Mouse (Mus musculus): ENCODE measurements around the gene Fermt3. TPM values are rescaled to one million over a fixed set of nuclear protein-coding genes. Genes with fewer than 3 reads are reported as not detected.
A peak's percentile ranks its signal among the peaks of the same experiment; 100 is the strongest.

Fermt3 gene
- total and polyA plus RNA-seq, 2 experiments from 2014 or later, result 4.0 to 7.5 TPM

- Histone ChIP-seq H3K9ac (replicated peaks; ENCODE audit: low read length) (peak overlapping the region; percentile 59), H3K27ac (peak overlapping the region; percentile 91), H3K4me3 (ENCODE audit: low read length) (peak overlapping the region; percentile 61), H3K36me3 (ENCODE audit: insufficient read depth, low read length) (0 out of 2 replicates have a peak, but pooled peaks cover 4% of the 10 kb centered on the region), H3K4me1 (ENCODE audit: insufficient read depth, low read length) (peaks cover 14% of the 10 kb centered on the region), H3K9me3 (ENCODE audit: low read length) (no peaks in the 10 kb centered on the region), H3K4me2 (ENCODE audit: low read depth, low read length) (peak overlapping the region; percentile 99), H3K27me3 (ENCODE audit: insufficient read depth, low read length) (no peaks in the 10 kb centered on the region)
- TF ChIP-seq CTCF (IDR thresholded peaks at IDR 0.05; ENCODE audit: low read depth), result no peak
- peak; percentile 95 for DNase-seq (ENCODE audit: low spot score)
- WGBS, result 0% methylated on average over 35 of the region's 35 CpGs
- peak; percentile 88 for ATAC-seq
These were observed 67.8 kb downstream of the Fermt3 start for GRCm38 (mm10) chr19:6951381-6951968.

- TF ChIP-seq CTCF (IDR thresholded peaks at IDR 0.05; ENCODE audit: low read depth), result no peak
- Histone ChIP-seq H3K27ac (peak overlapping the region; percentile 91), H3K9ac (replicated peaks; ENCODE audit: low read length) (peak overlapping the region; percentile 59), H3K9me3 (ENCODE audit: low read length) (no peaks in the 10 kb centered on the region), H3K4me1 (ENCODE audit: insufficient read depth, low read length) (peaks cover 14% of the 10 kb centered on the region), H3K4me2 (ENCODE audit: low read depth, low read length) (peak overlapping the region; percentile 99), H3K4me3 (ENCODE audit: low read length) (peak overlapping the region; percentile 61), H3K27me3 (ENCODE audit: insufficient read depth, low read length) (no peaks in the 10 kb centered on the region), H3K36me3 (ENCODE audit: insufficient read depth, low read length) (0 out of 2 replicates have a peak, but pooled peaks cover 1% of the 10 kb centered on the region)
- ATAC-seq, result peak; percentile 25
- peak; percentile 75 for DNase-seq (ENCODE audit: low spot score)
- under 1% methylated on average over 28 of the region's 28 CpGs for WGBS
These were observed 68.6 kb downstream of the Fermt3 start for GRCm38 (mm10) chr19:6950613-6951153.

- DNase-seq (ENCODE audit: low spot score), result no peak
- peak overlapping the region; percentile 59; the same call in 1 of the 2 replicates for H3K9ac ChIP-seq (replicated peaks; ENCODE audit: low read length)
- ATAC-seq, result no peak
- 35% methylated on average over 5 of the region's 5 CpGs for WGBS
- no peaks in the 10 kb centered on the region for H3K36me3 ChIP-seq (ENCODE audit: insufficient read depth, low read length)
- H3K4me3 ChIP-seq (ENCODE audit: low read length), result peak overlapping the region; percentile 61; the same call in 1 of the 2 replicates
- H3K4me1 ChIP-seq (ENCODE audit: insufficient read depth, low read length), result peaks cover 14% of the 10 kb centered on the region
- TF ChIP-seq CTCF (IDR thresholded peaks at IDR 0.05; ENCODE audit: low read depth), result no peak
- H3K9me3 ChIP-seq (ENCODE audit: low read length), result no peaks in the 10 kb centered on the region
- H3K27ac ChIP-seq, result peak overlapping the region; percentile 91; the same call in 1 of the 2 replicates
- no peaks in the 10 kb centered on the region for H3K27me3 ChIP-seq (ENCODE audit: insufficient read depth, low read length)
- H3K4me2 ChIP-seq (ENCODE audit: low read depth, low read length), result peak overlapping the region; percentile 99
These were observed 69.3 kb downstream of the Fermt3 start for GRCm38 (mm10) chr19:6949951-6950350.

- no peak for TF ChIP-seq CTCF (IDR thresholded peaks at IDR 0.05; ENCODE audit: low read depth)
- ATAC-seq (no peak), DNase-seq (ENCODE audit: low spot score) (no peak)
- no peaks in the 10 kb centered on the region for H3K9me3 ChIP-seq (ENCODE audit: low read length)
- WGBS, result 88% methylated on average over 5 of the region's 5 CpGs
- no peaks in the 10 kb centered on the region for H3K36me3 ChIP-seq (ENCODE audit: insufficient read depth, low read length)
- H3K4me3 ChIP-seq (ENCODE audit: low read length), result no peak overlapping the region
- H3K27ac ChIP-seq, result no peak overlapping the region
- no peak overlapping the region; the same call in 1 of the 2 replicates for H3K9ac ChIP-seq (replicated peaks; ENCODE audit: low read length)
- H3K4me1 ChIP-seq (ENCODE audit: insufficient read depth, low read length), result peaks cover 14% of the 10 kb centered on the region
- no peak overlapping the region; the same call in 1 of the 2 replicates for H3K4me2 ChIP-seq (ENCODE audit: low read depth, low read length)
- no peaks in the 10 kb centered on the region for H3K27me3 ChIP-seq (ENCODE audit: insufficient read depth, low read length)
These were observed 69.7 kb downstream of the Fermt3 start for GRCm38 (mm10) chr19:6949532-6949931.

Other genes with a start within 250 kb of the Fermt3 start
- gene Rps6ka4, start 178.8 kb downstream of the Fermt3 start, total RNA-seq (2014; rRNA removed), result 26.0 and 27.7 TPM in 2 replicates
- gene Rps6ka4, start 178.8 kb downstream of the Fermt3 start, polyA plus RNA-seq (2015; fragmentation: Nextera tagmentation; extraction: Ambion mirVana), result 19.5 and 22.1 TPM in 2 replicates
- gene Ccdc88b, start 161.3 kb downstream of the Fermt3 start, total RNA-seq (2014; rRNA removed), result 1.8 and 2.2 TPM in 2 replicates
- gene Ccdc88b, start 161.3 kb downstream of the Fermt3 start, polyA plus RNA-seq (2015; fragmentation: Nextera tagmentation; extraction: Ambion mirVana), result 1.2 and 1.5 TPM in 2 replicates
- 61.7 and 68.6 TPM in 2 replicates for gene Trmt112, start 109.8 kb downstream of the Fermt3 start, total RNA-seq (2014; rRNA removed)
- gene Trmt112, start 109.8 kb downstream of the Fermt3 start, polyA plus RNA-seq (2015; fragmentation: Nextera tagmentation; extraction: Ambion mirVana), result 109 and 111 TPM in 2 replicates
- 184 and 228 TPM in 2 replicates for gene Prdx5, start 109.4 kb downstream of the Fermt3 start, total RNA-seq (2014; rRNA removed)
- 587 and 589 TPM in 2 replicates for gene Prdx5, start 109.4 kb downstream of the Fermt3 start, polyA plus RNA-seq (2015; fragmentation: Nextera tagmentation; extraction: Ambion mirVana)
- gene Esrra, start 97.7 kb downstream of the Fermt3 start, total RNA-seq (2014; rRNA removed), result 47.0 and 61.6 TPM in 2 replicates
- 11.8 and 12.3 TPM in 2 replicates for gene Esrra, start 97.7 kb downstream of the Fermt3 start, polyA plus RNA-seq (2015; fragmentation: Nextera tagmentation; extraction: Ambion mirVana)
- gene Catsperz, start 94.1 kb downstream of the Fermt3 start, total RNA-seq (2014; rRNA removed), result 2.0 TPM in 1 of 2 replicates, not detected in the other
- 2.9 and 3.7 TPM in 2 replicates for gene Catsperz, start 94.1 kb downstream of the Fermt3 start, polyA plus RNA-seq (2015; fragmentation: Nextera tagmentation; extraction: Ambion mirVana)
- 13.3 and 17.6 TPM in 2 replicates for gene Kcnk4, start 85.0 kb downstream of the Fermt3 start, total RNA-seq (2014; rRNA removed)
- gene Kcnk4, start 85.0 kb downstream of the Fermt3 start, polyA plus RNA-seq (2015; fragmentation: Nextera tagmentation; extraction: Ambion mirVana), result 15.9 and 21.7 TPM in 2 replicates
- gene Bad, start 77.6 kb downstream of the Fermt3 start, total RNA-seq (2014; rRNA removed), result 58.2 and 67.0 TPM in 2 replicates
- 86.6 and 88.0 TPM in 2 replicates for gene Bad, start 77.6 kb downstream of the Fermt3 start, polyA plus RNA-seq (2015; fragmentation: Nextera tagmentation; extraction: Ambion mirVana)
- 122 and 129 TPM in 2 replicates for gene Gpr137, start 77.0 kb downstream of the Fermt3 start, total RNA-seq (2014; rRNA removed)
- gene Gpr137, start 77.0 kb downstream of the Fermt3 start, polyA plus RNA-seq (2015; fragmentation: Nextera tagmentation; extraction: Ambion mirVana), result 65.6 and 68.7 TPM in 2 replicates
- 150 and 155 TPM in 2 replicates for gene Ppp1r14b, start 44.5 kb downstream of the Fermt3 start, total RNA-seq (2014; rRNA removed)
- gene Ppp1r14b, start 44.5 kb downstream of the Fermt3 start, polyA plus RNA-seq (2015; fragmentation: Nextera tagmentation; extraction: Ambion mirVana), result 198 and 210 TPM in 2 replicates
- gene Plcb3, start 43.0 kb downstream of the Fermt3 start, total RNA-seq (2014; rRNA removed), result 18.5 and 23.1 TPM in 2 replicates
- 11.1 and 14.4 TPM in 2 replicates for gene Plcb3, start 43.0 kb downstream of the Fermt3 start, polyA plus RNA-seq (2015; fragmentation: Nextera tagmentation; extraction: Ambion mirVana)
- gene Fkbp2, start 39.0 kb downstream of the Fermt3 start, total RNA-seq (2014; rRNA removed), result 8.3 and 29.2 TPM in 2 replicates
- gene Fkbp2, start 39.0 kb downstream of the Fermt3 start, polyA plus RNA-seq (2015; fragmentation: Nextera tagmentation; extraction: Ambion mirVana), result 169 and 177 TPM in 2 replicates
- 40.5 and 40.9 TPM in 2 replicates for gene Vegfb, start 31.8 kb downstream of the Fermt3 start, total RNA-seq (2014; rRNA removed)
- 90.8 and 92.3 TPM in 2 replicates for gene Vegfb, start 31.8 kb downstream of the Fermt3 start, polyA plus RNA-seq (2015; fragmentation: Nextera tagmentation; extraction: Ambion mirVana)
- gene Dnajc4, start 26.9 kb downstream of the Fermt3 start, total RNA-seq (2014; rRNA removed), result 13.5 and 28.3 TPM in 2 replicates
- gene Dnajc4, start 26.9 kb downstream of the Fermt3 start, polyA plus RNA-seq (2015; fragmentation: Nextera tagmentation; extraction: Ambion mirVana), result 25.6 and 29.5 TPM in 2 replicates
- 17.4 and 19.7 TPM in 2 replicates for gene Nudt22, start 23.4 kb downstream of the Fermt3 start, total RNA-seq (2014; rRNA removed)
- 20.8 and 23.1 TPM in 2 replicates for gene Nudt22, start 23.4 kb downstream of the Fermt3 start, polyA plus RNA-seq (2015; fragmentation: Nextera tagmentation; extraction: Ambion mirVana)
- gene Trpt1, start 23.3 kb downstream of the Fermt3 start, total RNA-seq (2014; rRNA removed), result 31.1 and 33.0 TPM in 2 replicates
- 22.9 and 23.5 TPM in 2 replicates for gene Trpt1, start 23.3 kb downstream of the Fermt3 start, polyA plus RNA-seq (2015; fragmentation: Nextera tagmentation; extraction: Ambion mirVana)
- 87.3 and 89.0 TPM in 2 replicates for gene Stip1, start 20.5 kb upstream of the Fermt3 start, total RNA-seq (2014; rRNA removed)
- 146 and 151 TPM in 2 replicates for gene Stip1, start 20.5 kb upstream of the Fermt3 start, polyA plus RNA-seq (2015; fragmentation: Nextera tagmentation; extraction: Ambion mirVana)
- 4.8 and 9.5 TPM in 2 replicates for gene Macrod1, start 37.3 kb upstream of the Fermt3 start, total RNA-seq (2014; rRNA removed)
- 6.5 and 6.7 TPM in 2 replicates for gene Macrod1, start 37.3 kb upstream of the Fermt3 start, polyA plus RNA-seq (2015; fragmentation: Nextera tagmentation; extraction: Ambion mirVana)
- 8.4 and 10.1 TPM in 2 replicates for gene Flrt1, start 86.3 kb upstream of the Fermt3 start, total RNA-seq (2014; rRNA removed)
- gene Flrt1, start 86.3 kb upstream of the Fermt3 start, polyA plus RNA-seq (2015; fragmentation: Nextera tagmentation; extraction: Ambion mirVana), result 7.8 and 8.1 TPM in 2 replicates
- gene Otub1, start 186.8 kb upstream of the Fermt3 start, total RNA-seq (2014; rRNA removed), result 216 and 233 TPM in 2 replicates
- gene Otub1, start 186.8 kb upstream of the Fermt3 start, polyA plus RNA-seq (2015; fragmentation: Nextera tagmentation; extraction: Ambion mirVana), result 248 and 253 TPM in 2 replicates
- 1,715 and 1,845 TPM in 2 replicates for gene Cox8a, start 198.1 kb upstream of the Fermt3 start, total RNA-seq (2014; rRNA removed)
- gene Cox8a, start 198.1 kb upstream of the Fermt3 start, polyA plus RNA-seq (2015; fragmentation: Nextera tagmentation; extraction: Ambion mirVana), result 2,044 and 2,080 TPM in 2 replicates
- 56.5 and 59.7 TPM in 2 replicates for gene Naa40, start 221.7 kb upstream of the Fermt3 start, total RNA-seq (2014; rRNA removed)
- gene Naa40, start 221.7 kb upstream of the Fermt3 start, polyA plus RNA-seq (2015; fragmentation: Nextera tagmentation; extraction: Ambion mirVana), result 42.7 and 42.8 TPM in 2 replicates
- gene Rcor2, start 247.9 kb upstream of the Fermt3 start, total RNA-seq (2014; rRNA removed), result 73.2 and 91.7 TPM in 2 replicates
- gene Rcor2, start 247.9 kb upstream of the Fermt3 start, polyA plus RNA-seq (2015; fragmentation: Nextera tagmentation; extraction: Ambion mirVana), result 14.8 and 16.6 TPM in 2 replicates